Mouse (Mus musculus): ENCODE results near the gene Pinlyp. TPM values are rescaled to one million over a fixed set of nuclear protein-coding genes. Genes with fewer than 3 reads are reported as not detected.
A peak's percentile ranks its signal among the peaks of the same experiment; 100 is the strongest.

The Pinlyp gene
- total and polyA plus RNA-seq, 2 experiments from 2014 or later, result not detected

DNA sequence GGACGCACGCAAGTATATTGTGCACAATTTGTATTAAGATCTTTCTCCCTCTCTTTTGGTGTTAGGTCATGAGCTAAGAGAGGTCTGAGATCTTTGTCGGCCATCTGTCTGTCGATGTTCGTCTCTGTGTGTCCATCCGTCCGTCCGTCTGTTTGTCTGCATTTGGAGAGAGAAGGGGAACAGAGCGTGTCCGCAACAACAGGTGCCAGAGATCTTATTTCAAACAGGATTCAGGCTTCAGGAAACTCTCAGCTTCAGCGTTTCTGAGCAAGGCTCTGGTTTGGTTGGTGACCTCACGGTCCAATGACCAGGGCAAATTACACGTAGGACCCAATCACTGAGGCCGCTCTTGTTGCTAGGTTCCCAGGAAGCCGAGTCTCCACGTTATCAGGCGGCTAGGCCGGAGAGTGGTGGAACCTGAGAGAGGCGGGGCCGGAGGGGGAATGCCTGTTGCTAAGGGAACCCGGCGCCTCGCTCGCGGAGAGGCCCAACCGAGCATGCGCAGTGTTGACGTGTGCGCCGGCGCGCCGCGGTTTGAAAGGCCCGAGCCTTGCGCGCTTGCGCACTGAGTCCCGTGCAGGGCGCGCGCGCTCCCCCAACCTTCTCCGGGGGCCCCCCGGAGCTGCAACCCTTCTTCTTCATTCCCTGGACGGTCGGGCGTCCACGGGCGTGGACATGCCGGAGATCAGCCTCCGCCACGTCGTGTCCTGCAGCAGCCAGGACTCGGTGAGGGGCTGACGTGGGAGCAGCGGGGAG lies 894 bp upstream of the Pinlyp start:
- DNase-seq (ENCODE audit: low spot score) (peak; percentile 100), ATAC-seq (ENCODE audit: insufficient read depth, low read depth) (peak; percentile 100)
- Histone ChIP-seq H3K36me3 (replicated peaks; ENCODE audit: control insufficient read depth, insufficient read depth, low read length) (peaks cover 16% of the 10 kb centered on the region), H3K27ac (ENCODE audit: low read depth) (peak overlapping the region; percentile 24), H3K4me3 (ENCODE audit: low read depth, low read length) (peak overlapping the region; percentile 84), H3K4me2 (ENCODE audit: low read depth, low read length) (peak overlapping the region; percentile 85), H3K9me3 (replicated peaks; ENCODE audit: control insufficient read depth, low read length) (no peaks in the 10 kb centered on the region), H3K4me1 (ENCODE audit: control insufficient read depth, insufficient read depth) (peaks cover 4% of the 10 kb centered on the region; the same call in 1 of the 2 replicates), H3K27me3 (ENCODE audit: control insufficient read depth, insufficient read depth, low read length) (no peaks in the 10 kb centered on the region), H3K9ac (replicated peaks; ENCODE audit: low read depth, low read length) (peak overlapping the region; percentile 82)
- under 1% methylated on average over 51 of the region's 57 CpGs for WGBS
- TF ChIP-seq EP300 (IDR thresholded peaks at IDR 0.05; ENCODE audit: low read depth), result no peak
- no peak for TF ChIP-seq CTCF (IDR thresholded peaks at IDR 0.05; ENCODE audit: low read depth)

DNA sequence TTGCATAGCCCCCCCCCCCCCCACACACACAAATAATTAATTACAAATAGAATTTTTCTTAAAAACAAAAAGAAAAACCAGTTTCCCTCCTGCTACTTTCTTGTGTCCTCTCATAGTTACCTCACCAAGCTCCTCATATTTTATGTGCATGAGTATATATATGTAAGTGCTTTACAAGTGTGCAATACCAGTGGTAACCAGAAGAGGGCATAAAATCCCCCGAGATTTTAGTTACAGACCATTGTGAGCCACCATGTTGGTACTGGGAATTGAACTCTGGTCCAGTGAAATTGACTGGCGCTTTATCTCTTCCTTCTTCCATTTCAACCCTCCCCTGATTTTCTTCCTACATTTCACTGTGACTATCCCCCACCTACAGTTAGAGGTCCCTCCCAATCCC lies 1.4 kb downstream of the Pinlyp start:
- H3K36me3 ChIP-seq (replicated peaks; ENCODE audit: control insufficient read depth, insufficient read depth, low read length), result peaks cover 8% of the 10 kb centered on the region

DNA sequence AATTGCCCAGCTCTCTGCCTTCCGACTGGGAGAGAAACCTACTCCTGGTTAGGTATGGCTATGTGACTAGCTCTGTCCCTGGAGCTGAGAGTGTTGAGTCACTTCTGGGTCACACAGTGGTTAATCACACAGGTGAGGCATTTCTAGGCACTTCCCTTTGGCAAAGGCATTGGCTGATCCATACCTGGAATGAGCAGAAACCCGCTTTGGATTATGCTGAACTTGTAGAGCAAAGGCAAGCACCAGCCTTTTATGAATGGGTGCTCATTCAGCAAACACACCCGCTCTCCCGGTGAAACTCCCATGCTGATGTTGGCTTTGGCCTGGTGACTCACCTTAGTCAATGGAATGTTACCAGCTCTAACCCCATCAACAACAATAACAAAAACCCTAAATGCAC lies 6.2 kb downstream of the Pinlyp start:
- Histone ChIP-seq H3K36me3 (replicated peaks; ENCODE audit: control insufficient read depth, insufficient read depth, low read length) (peaks cover 19% of the 10 kb centered on the region), H3K9me3 (replicated peaks; ENCODE audit: control insufficient read depth, low read length) (no peaks in the 10 kb centered on the region), H3K9ac (replicated peaks; ENCODE audit: low read depth, low read length) (no peak overlapping the region), H3K4me2 (ENCODE audit: low read depth, low read length) (no peak overlapping the region), H3K27ac (ENCODE audit: low read depth) (no peak overlapping the region), H3K4me1 (ENCODE audit: control insufficient read depth, insufficient read depth) (no peaks in the 10 kb centered on the region), H3K4me3 (ENCODE audit: low read depth, low read length) (no peak overlapping the region), H3K27me3 (ENCODE audit: control insufficient read depth, insufficient read depth, low read length) (no peaks in the 10 kb centered on the region)
- TF ChIP-seq CTCF (IDR thresholded peaks at IDR 0.05; ENCODE audit: low read depth) (no peak), EP300 (IDR thresholded peaks at IDR 0.05; ENCODE audit: low read depth) (no peak)
- ATAC-seq (ENCODE audit: insufficient read depth, low read depth), result no peak
- 87% methylated on average over 4 of the region's 4 CpGs for WGBS
- DNase-seq (ENCODE audit: low spot score), result no peak

More for the DNA sequence above, 1.4 kb downstream of the Pinlyp start:
- Histone ChIP-seq H3K4me3 (ENCODE audit: low read depth, low read length) (no peak overlapping the region), H3K4me2 (ENCODE audit: low read depth, low read length) (no peak overlapping the region), H3K9me3 (replicated peaks; ENCODE audit: control insufficient read depth, low read length) (no peaks in the 10 kb centered on the region), H3K27me3 (ENCODE audit: control insufficient read depth, insufficient read depth, low read length) (no peaks in the 10 kb centered on the region), H3K4me1 (ENCODE audit: control insufficient read depth, insufficient read depth) (peaks cover 4% of the 10 kb centered on the region; the same call in 1 of the 2 replicates), H3K27ac (ENCODE audit: low read depth) (no peak overlapping the region), H3K9ac (replicated peaks; ENCODE audit: low read depth, low read length) (no peak overlapping the region)
- DNase-seq (ENCODE audit: low spot score) (no peak), ATAC-seq (ENCODE audit: insufficient read depth, low read depth) (no peak)
- TF ChIP-seq EP300 (IDR thresholded peaks at IDR 0.05; ENCODE audit: low read depth) (no peak), CTCF (IDR thresholded peaks at IDR 0.05; ENCODE audit: low read depth) (no peak)
- 71% methylated on average over 2 of the region's 2 CpGs for WGBS

DNA sequence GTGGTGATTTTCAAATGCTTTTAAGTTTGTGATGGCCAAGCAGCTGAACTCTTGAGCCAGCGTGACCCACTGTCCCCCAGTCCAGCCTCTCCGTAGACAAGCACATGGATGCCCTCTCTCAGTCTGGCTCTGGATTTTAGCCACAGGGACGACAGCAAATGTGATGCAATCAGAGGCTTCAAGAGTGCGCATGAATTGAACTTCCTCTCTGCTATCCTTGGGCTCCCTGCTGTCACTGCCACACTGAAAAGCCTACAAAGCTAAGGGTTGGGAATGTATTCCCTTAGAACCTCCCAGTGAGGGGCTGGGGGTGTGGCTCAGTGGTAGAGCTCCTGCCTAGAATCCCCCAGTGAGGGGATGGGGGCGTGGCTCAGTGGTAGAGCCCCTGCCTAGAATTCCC lies 7.2 kb downstream of the Pinlyp start:
- Histone ChIP-seq H3K4me1 (ENCODE audit: control insufficient read depth, insufficient read depth) (no peaks in the 10 kb centered on the region), H3K36me3 (replicated peaks; ENCODE audit: control insufficient read depth, insufficient read depth, low read length) (peaks cover 29% of the 10 kb centered on the region), H3K27ac (ENCODE audit: low read depth) (no peak overlapping the region), H3K9me3 (replicated peaks; ENCODE audit: control insufficient read depth, low read length) (no peaks in the 10 kb centered on the region), H3K4me2 (ENCODE audit: low read depth, low read length) (no peak overlapping the region), H3K27me3 (ENCODE audit: control insufficient read depth, insufficient read depth, low read length) (no peaks in the 10 kb centered on the region), H3K9ac (replicated peaks; ENCODE audit: low read depth, low read length) (no peak overlapping the region), H3K4me3 (ENCODE audit: low read depth, low read length) (no peak overlapping the region)
- ATAC-seq (ENCODE audit: insufficient read depth, low read depth), result no peak
- no peak for TF ChIP-seq EP300 (IDR thresholded peaks at IDR 0.05; ENCODE audit: low read depth)
- no peak for TF ChIP-seq CTCF (IDR thresholded peaks at IDR 0.05; ENCODE audit: low read depth)
- no peak for DNase-seq (ENCODE audit: low spot score)
- WGBS, result 72% methylated on average over 5 of the region's 5 CpGs

DNA sequence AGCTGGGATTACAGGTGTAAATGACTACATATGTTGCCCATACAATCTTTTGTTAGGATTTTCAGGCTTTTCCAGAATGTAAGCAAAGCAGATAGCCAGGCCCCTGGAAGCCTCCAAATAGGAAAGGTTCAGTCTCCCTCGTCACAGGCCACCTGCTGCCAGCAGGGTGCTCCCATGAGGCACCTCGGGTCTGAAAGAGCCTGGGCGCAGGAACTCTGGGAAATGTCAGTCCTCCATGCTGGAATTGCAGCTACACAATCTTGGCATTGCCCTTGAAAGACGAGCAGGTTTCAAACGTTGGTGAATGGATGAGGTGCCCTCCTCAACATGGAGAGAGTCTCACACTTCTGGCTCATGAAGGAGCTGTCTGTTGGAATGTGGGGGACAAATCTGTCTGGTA lies 7.8 kb downstream of the Pinlyp start:
- TF ChIP-seq EP300 (IDR thresholded peaks at IDR 0.05; ENCODE audit: low read depth) (no peak), CTCF (IDR thresholded peaks at IDR 0.05; ENCODE audit: low read depth) (no peak)
- ATAC-seq (ENCODE audit: insufficient read depth, low read depth) (no peak), DNase-seq (ENCODE audit: low spot score) (no peak)
- peaks cover 35% of the 10 kb centered on the region for H3K36me3 ChIP-seq (replicated peaks; ENCODE audit: control insufficient read depth, insufficient read depth, low read length)
- H3K27me3 ChIP-seq (ENCODE audit: control insufficient read depth, insufficient read depth, low read length), result no peaks in the 10 kb centered on the region
- WGBS, result 26% methylated on average over 5 of the region's 5 CpGs
- H3K4me1 ChIP-seq (ENCODE audit: control insufficient read depth, insufficient read depth), result no peaks in the 10 kb centered on the region
- H3K4me3 ChIP-seq (ENCODE audit: low read depth, low read length), result no peak overlapping the region
- H3K9ac ChIP-seq (replicated peaks; ENCODE audit: low read depth, low read length), result no peak overlapping the region
- H3K27ac ChIP-seq (ENCODE audit: low read depth), result no peak overlapping the region
- H3K4me2 ChIP-seq (ENCODE audit: low read depth, low read length), result no peak overlapping the region
- H3K9me3 ChIP-seq (replicated peaks; ENCODE audit: control insufficient read depth, low read length), result no peaks in the 10 kb centered on the region

DNA sequence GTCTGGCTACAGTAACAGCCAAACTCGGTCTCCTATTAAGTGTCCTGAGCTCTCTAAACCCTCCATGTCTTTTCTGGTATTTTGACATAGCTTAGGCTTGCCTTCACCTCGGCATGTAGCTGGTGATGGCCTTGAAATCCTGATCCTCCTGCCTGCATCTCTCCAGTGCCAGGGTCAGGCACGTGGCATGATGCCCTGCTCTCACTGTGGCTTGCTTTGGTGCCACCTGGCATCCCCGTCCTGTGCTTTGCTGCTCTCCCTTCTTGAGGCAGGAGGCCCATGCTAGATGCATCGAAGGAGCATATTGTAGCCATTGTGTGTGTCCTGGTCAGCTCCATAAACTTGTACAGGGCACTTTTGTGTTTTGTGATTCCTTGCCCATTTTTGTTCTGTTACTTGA lies 8.3 kb downstream of the Pinlyp start:
- Histone ChIP-seq H3K4me2 (ENCODE audit: low read depth, low read length) (no peak overlapping the region), H3K27me3 (ENCODE audit: control insufficient read depth, insufficient read depth, low read length) (no peaks in the 10 kb centered on the region), H3K27ac (ENCODE audit: low read depth) (no peak overlapping the region), H3K9me3 (replicated peaks; ENCODE audit: control insufficient read depth, low read length) (no peaks in the 10 kb centered on the region), H3K36me3 (replicated peaks; ENCODE audit: control insufficient read depth, insufficient read depth, low read length) (peaks cover 37% of the 10 kb centered on the region), H3K4me1 (ENCODE audit: control insufficient read depth, insufficient read depth) (no peaks in the 10 kb centered on the region), H3K9ac (replicated peaks; ENCODE audit: low read depth, low read length) (no peak overlapping the region), H3K4me3 (ENCODE audit: low read depth, low read length) (no peak overlapping the region)
- 77% methylated on average over 5 of the region's 5 CpGs for WGBS
- DNase-seq (ENCODE audit: low spot score), result no peak
- TF ChIP-seq CTCF (IDR thresholded peaks at IDR 0.05; ENCODE audit: low read depth), result no peak
- TF ChIP-seq EP300 (IDR thresholded peaks at IDR 0.05; ENCODE audit: low read depth), result no peak
- ATAC-seq (ENCODE audit: insufficient read depth, low read depth), result no peak
